Mouse (Mus musculus) limb, embryonic 15.5 days (tissue): ENCODE data around the gene Myh9. TPM values are rescaled to one million over a fixed set of nuclear protein-coding genes. Genes with fewer than 3 reads are reported as not detected.
A peak's percentile ranks its signal among the peaks of the same experiment; 100 is the strongest.

Experiments used
- ATAC-seq: fragments of 200-750 bp; cut with Nextera tagmentation; 2 replicates; pipeline ENCODE4 v1.8.0; 2017; ENCODE audit warnings: low read depth, moderate TSS enrichment; ENCODE audit not compliant: insufficient number of reproducible peaks, low FRiP score, low TSS enrichment
- H3K27ac ChIP-seq: fragments of 300-500 bp; sonication (generic); 2 replicates; pipeline ENCODE4 v1.5.1; 2015; ENCODE audit warnings: moderate library complexity, mild to moderate bottlenecking, inconsistent platforms
- H3K27me3 ChIP-seq: fragments of 300-500 bp; sonication (generic); 2 replicates; pipeline ENCODE4 v1.6.1; 2015; ENCODE audit warnings: inconsistent platforms
- H3K36me3 ChIP-seq: fragments of 300-500 bp; sonication (generic); 2 replicates; pipeline ENCODE4 v1.6.1; 2015; ENCODE audit warnings: inconsistent platforms
- H3K4me1 ChIP-seq: fragments of 300-500 bp; sonication (generic); 2 replicates; pipeline ENCODE4 v1.6.1; 2015; ENCODE audit warnings: inconsistent platforms
- H3K4me2 ChIP-seq: fragments of 300-500 bp; sonication (generic); 2 replicates; pipeline ENCODE4 v1.6.1; 2015; ENCODE audit warnings: mild to moderate bottlenecking, inconsistent platforms
- H3K4me3 ChIP-seq: fragments of 300-500 bp; sonication (generic); 2 replicates; pipeline ENCODE4 v1.5.1; 2015; ENCODE audit warnings: mild to moderate bottlenecking, inconsistent platforms
- H3K9ac ChIP-seq: fragments of 300-500 bp; sonication (generic); 2 replicates; pipeline ENCODE4 v1.6.1; 2015; ENCODE audit warnings: inconsistent platforms
- H3K9me3 ChIP-seq: fragments of 300-500 bp; sonication (generic); 2 replicates; pipeline ENCODE4 v1.6.1; 2016; ENCODE audit warnings: inconsistent platforms
- WGBS: fragments of 180-500 bp; shearing (Covaris S2); methylation state at CpG from one replicate; pipeline ENCODE4 v1.1.7; 2015; 5-methylcytosine and 5-hydroxymethylcytosine counted together
- polyA plus RNA-seq: library from polyadenylated mRNA; unstranded; fragments of >200 nt; fragmentation: Nextera tagmentation; extraction: Ambion mirVana; gene quantifications from 2 replicates; pipeline ENCODE4 v1.2.1, GENCODE M21; 2015

Gene Myh9
- polyA plus RNA-seq, 1 experiment from 2014 or later, result 44.1 TPM

- H3K4me3 ChIP-seq, result no peak overlapping the region; the same call in 1 of the 2 replicates
- H3K27ac ChIP-seq, result peak overlapping the region; percentile 89
- no peaks in the 10 kb centered on the region for H3K9me3 ChIP-seq
- H3K4me1 ChIP-seq, result peaks cover 68% of the 10 kb centered on the region
- peak overlapping the region; percentile 17; the same call in 1 of the 2 replicates for H3K9ac ChIP-seq
- ATAC-seq, result peak; percentile 76
- H3K4me2 ChIP-seq, result peak overlapping the region; percentile 25
- peaks cover 43% of the 10 kb centered on the region for H3K36me3 ChIP-seq
- 12% methylated on average over 14 of the region's 14 CpGs for WGBS
- no peaks in the 10 kb centered on the region for H3K27me3 ChIP-seq
These were observed 43.1 kb downstream of the Myh9 start for GRCm38 (mm10) chr15:77798664-77799490.

- Histone ChIP-seq H3K27me3 (no peaks in the 10 kb centered on the region), H3K4me2 (peak overlapping the region; percentile 25), H3K4me3 (no peak overlapping the region), H3K9me3 (no peaks in the 10 kb centered on the region), H3K4me1 (peaks cover 69% of the 10 kb centered on the region), H3K36me3 (peaks cover 42% of the 10 kb centered on the region), H3K9ac (no peak overlapping the region), H3K27ac (peak overlapping the region; percentile 89)
- WGBS, result 65% methylated on average over 14 of the region's 14 CpGs
- ATAC-seq, result no peak
These were observed 44.2 kb downstream of the Myh9 start for GRCm38 (mm10) chr15:77797609-77798411.

GRCm38 (mm10) chr15:77796409-77797035 is 45.5 kb downstream of the Myh9 start:
- Histone ChIP-seq H3K4me3 (no peak overlapping the region), H3K36me3 (peaks cover 43% of the 10 kb centered on the region), H3K27ac (0 out of 2 replicates have a peak overlapping the region, but pooled peaks have one; percentile 89), H3K9ac (no peak overlapping the region), H3K4me1 (peaks cover 64% of the 10 kb centered on the region), H3K9me3 (no peaks in the 10 kb centered on the region), H3K4me2 (no peak overlapping the region), H3K27me3 (no peaks in the 10 kb centered on the region)
- ATAC-seq, result no peak
- WGBS, result 94% methylated on average over 26 of the region's 26 CpGs

- no peak overlapping the region for H3K9ac ChIP-seq
- H3K4me1 ChIP-seq, result peaks cover 52% of the 10 kb centered on the region
- H3K4me2 ChIP-seq, result no peak overlapping the region
- no peak for ATAC-seq
- no peaks in the 10 kb centered on the region for H3K27me3 ChIP-seq
- H3K27ac ChIP-seq, result peak overlapping the region; percentile 59
- peaks cover 54% of the 10 kb centered on the region for H3K36me3 ChIP-seq
- no peak overlapping the region for H3K4me3 ChIP-seq
- WGBS, result 73% methylated on average over 13 of the region's 13 CpGs
- no peaks in the 10 kb centered on the region for H3K9me3 ChIP-seq
These were observed 47.0 kb downstream of the Myh9 start for GRCm38 (mm10) chr15:77794908-77795356.

- H3K9me3 ChIP-seq, result no peaks in the 10 kb centered on the region
- H3K9ac ChIP-seq, result no peak overlapping the region
- H3K4me1 ChIP-seq, result peaks cover 46% of the 10 kb centered on the region
- WGBS, result 60% methylated on average over 13 of the region's 13 CpGs
- peak overlapping the region; percentile 72 for H3K27ac ChIP-seq
- peaks cover 60% of the 10 kb centered on the region for H3K36me3 ChIP-seq
- H3K27me3 ChIP-seq, result no peaks in the 10 kb centered on the region
- no peak overlapping the region for H3K4me2 ChIP-seq
- ATAC-seq, result no peak
- H3K4me3 ChIP-seq, result no peak overlapping the region
These were observed 47.7 kb downstream of the Myh9 start for GRCm38 (mm10) chr15:77794138-77794907.

GRCm38 (mm10) chr15:77793554-77793953 is 48.4 kb downstream of the Myh9 start:
- Histone ChIP-seq H3K4me2 (no peak overlapping the region), H3K9ac (no peak overlapping the region), H3K27me3 (no peaks in the 10 kb centered on the region), H3K9me3 (no peaks in the 10 kb centered on the region), H3K4me3 (no peak overlapping the region), H3K4me1 (peaks cover 38% of the 10 kb centered on the region), H3K27ac (peak overlapping the region; percentile 72), H3K36me3 (peaks cover 68% of the 10 kb centered on the region)
- ATAC-seq, result no peak
- WGBS, result 80% methylated on average over 7 of the region's 7 CpGs

GRCm38 (mm10) chr15:77793094-77793493 is 48.9 kb downstream of the Myh9 start:
- Histone ChIP-seq H3K36me3 (peaks cover 73% of the 10 kb centered on the region), H3K4me2 (no peak overlapping the region), H3K27me3 (no peaks in the 10 kb centered on the region), H3K4me3 (no peak overlapping the region), H3K27ac (peak overlapping the region; percentile 72; the same call in 1 of the 2 replicates), H3K9ac (no peak overlapping the region), H3K4me1 (peaks cover 34% of the 10 kb centered on the region), H3K9me3 (no peaks in the 10 kb centered on the region)
- ATAC-seq, result no peak
- 71% methylated on average over 4 of the region's 4 CpGs for WGBS

- Histone ChIP-seq H3K9me3 (no peaks in the 10 kb centered on the region), H3K4me1 (peaks cover 23% of the 10 kb centered on the region), H3K27me3 (no peaks in the 10 kb centered on the region), H3K27ac (no peak overlapping the region), H3K9ac (no peak overlapping the region), H3K4me3 (no peak overlapping the region), H3K4me2 (no peak overlapping the region), H3K36me3 (peaks cover 81% of the 10 kb centered on the region)
- 85% methylated on average over 9 of the region's 9 CpGs for whole genome bisulfite sequencing
- no peak for ATAC-seq
These were observed 49.9 kb downstream of the Myh9 start for GRCm38 (mm10) chr15:77792056-77792455.

- H3K9me3 ChIP-seq, result no peaks in the 10 kb centered on the region
- no peak overlapping the region for H3K4me3 ChIP-seq
- H3K4me1 ChIP-seq, result peaks cover 22% of the 10 kb centered on the region
- peaks cover 85% of the 10 kb centered on the region for H3K36me3 ChIP-seq
- WGBS, result 87% methylated on average over 21 of the region's 21 CpGs
- no peak overlapping the region for H3K9ac ChIP-seq
- H3K27me3 ChIP-seq, result no peaks in the 10 kb centered on the region
- no peak overlapping the region for H3K4me2 ChIP-seq
- no peak overlapping the region for H3K27ac ChIP-seq
- ATAC-seq, result no peak
These were observed 51.1 kb downstream of the Myh9 start for GRCm38 (mm10) chr15:77790656-77791405.

- no peak overlapping the region for H3K4me2 ChIP-seq
These were observed 52.8 kb downstream of the Myh9 start for GRCm38 (mm10) chr15:77789186-77789585.

More at GRCm38 (mm10) chr15:77789186-77789585, 52.8 kb downstream of the Myh9 start:
- H3K9me3 ChIP-seq, result no peaks in the 10 kb centered on the region
- no peak overlapping the region for H3K27ac ChIP-seq
- peaks cover 93% of the 10 kb centered on the region for H3K36me3 ChIP-seq
- H3K27me3 ChIP-seq, result no peaks in the 10 kb centered on the region
- no peak overlapping the region for H3K9ac ChIP-seq
- no peak overlapping the region for H3K4me3 ChIP-seq
- WGBS, result 63% methylated on average over 3 of the region's 3 CpGs
- no peak for ATAC-seq
- H3K4me1 ChIP-seq, result peaks cover 13% of the 10 kb centered on the region
